Mouse (Mus musculus): ENCODE measurements around the gene Atp6v0e.

DNA sequence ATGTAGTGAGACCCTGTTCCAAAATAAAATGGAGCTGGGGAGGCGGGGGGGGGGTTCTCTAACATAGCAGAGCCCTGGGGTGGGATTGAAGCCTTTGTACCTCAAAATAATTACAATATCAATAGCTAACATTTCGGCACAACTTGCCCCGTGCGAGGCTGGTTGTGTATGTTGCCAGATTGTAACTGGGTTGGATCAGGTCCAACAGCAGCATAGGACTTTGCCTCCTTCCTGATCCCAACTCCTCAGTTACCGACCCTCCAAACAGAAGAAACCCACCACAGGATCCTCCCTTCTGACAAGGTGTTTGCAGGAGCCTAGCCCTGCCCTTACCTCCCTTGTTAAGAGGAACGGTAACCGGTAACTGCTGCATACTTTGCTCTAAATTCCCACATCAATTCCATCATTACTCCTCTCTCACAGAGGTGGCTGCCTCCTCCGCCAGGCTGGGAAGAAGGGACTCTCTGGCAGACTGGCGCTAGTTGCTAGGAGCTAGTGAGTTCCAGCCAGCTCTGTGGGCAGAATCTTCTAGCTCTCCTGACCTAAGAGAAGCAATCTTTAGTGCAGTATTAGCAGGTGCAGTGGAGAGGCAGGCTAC is 46.1 kb downstream of the Atp6v0e start:
- TF ChIP-seq CTCF (IDR thresholded peaks at IDR 0.05; ENCODE audit: borderline replicate concordance, insufficient read depth, low read depth, low read length) (no peak), POLR2A (IDR thresholded peaks at IDR 0.05; ENCODE audit: borderline replicate concordance, insufficient read depth, low read length) (no peak)

All from cerebellum, adult 2 months (tissue).